Comparison of ENCODE assay signal across 10 mouse cellular contexts in the genomic region with DNA sequence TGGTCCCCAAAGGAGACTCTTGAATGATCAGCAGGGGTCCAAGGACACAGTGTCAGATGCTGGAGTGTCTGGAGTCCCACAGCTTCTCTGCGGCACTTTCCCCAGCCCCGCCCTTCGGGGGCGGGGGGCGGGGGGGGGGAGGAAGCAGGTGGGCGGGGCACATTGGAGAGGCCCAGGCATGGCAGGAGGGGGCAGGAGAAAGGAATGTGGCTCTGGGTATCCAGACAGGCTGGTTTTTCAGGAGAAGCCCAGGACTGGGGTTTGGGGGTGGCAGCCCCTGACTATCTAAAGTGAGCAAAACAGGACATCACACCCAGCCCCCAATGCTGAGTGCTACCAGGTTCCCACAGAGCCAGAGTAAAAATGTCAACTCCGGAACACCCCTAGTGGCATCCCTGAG. TPM values are rescaled to one million over a fixed set of nuclear protein-coding genes. Genes with fewer than 3 reads are reported as not detected.
A peak's percentile ranks its signal among the peaks of the same experiment; 100 is the strongest.
DNase-seq lines count a peak whose midpoint lies in the region; ATAC-seq and TF ChIP-seq lines count a peak whose summit lies in the region.
"Had no signal": no experiment of that assay in that cellular context is flagged by ENCODE, and none has a peak within 500 bp of the region (broad histone marks: within the 10 kb centered on the region; RNA-seq: fewer than 3 reads in every experiment).

No protein-coding gene starts in this region.

- 14% methylated on average over 5 of the region's 7 CpGs for WGBS in heart, embryonic 11.5 days (ENCODE audit: insufficient replicate concordance)
- 24% methylated on average over 3 of the region's 7 CpGs for WGBS in lung, postnatal 0 days

- no peak overlapping the region for H3K9ac ChIP-seq in heart, embryonic 11.5 days (ENCODE audit: low read depth, low read length)
- H3K9ac ChIP-seq in lung, postnatal 0 days (replicated peaks; ENCODE audit: low read depth): no peak overlapping the region

- TF ChIP-seq POLR2A in myocyte (IDR thresholded peaks at IDR 0.05; ENCODE audit: insufficient read length, low read depth): no peak

- H3K4me2 ChIP-seq in heart, embryonic 11.5 days: peak overlapping the region; percentile 40
- H3K4me2 ChIP-seq in lung, postnatal 0 days (replicated peaks; ENCODE audit: low read depth, low read length): 0 out of 2 replicates have a peak overlapping the region, but pooled peaks have one; percentile 14
- peak overlapping the region; percentile 62 for H3K4me2 ChIP-seq in myocyte (ENCODE audit: low read depth)

- 0 out of 2 replicates have a peak, but pooled peaks have one; percentile 8 for ATAC-seq in heart, embryonic 11.5 days (replicated peaks; ENCODE audit: insufficient number of reproducible peaks, low FRiP score, low TSS enrichment)
- peak; percentile 58 for ATAC-seq in lung, postnatal 0 days
- no peak for ATAC-seq in megakaryocyte progenitor cell, adult 5-6 weeks (replicated peaks; ENCODE audit: poor library complexity)
- ATAC-seq: activated CD4-positive, CD25-positive, alpha-beta regulatory T cell, adult 4 months had no signal

- H3K36me3 ChIP-seq in heart, embryonic 11.5 days (ENCODE audit: control insufficient read depth, insufficient read depth, low read length): no peaks in the 10 kb centered on the region
- H3K36me3 ChIP-seq in lung, postnatal 0 days (ENCODE audit: insufficient read depth, low read length): no peaks in the 10 kb centered on the region
- peaks cover 5% of the 10 kb centered on the region for H3K36me3 ChIP-seq in myocyte (ENCODE audit: control insufficient read depth, insufficient read depth)

- H3K4me1 ChIP-seq in heart, embryonic 11.5 days (ENCODE audit: control insufficient read depth, insufficient read depth, low read length): peaks cover 65% of the 10 kb centered on the region
- peaks cover 40% of the 10 kb centered on the region for H3K4me1 ChIP-seq in lung, postnatal 0 days (ENCODE audit: insufficient read depth, low read depth, low read length)

- H3K4me3 ChIP-seq in heart, embryonic 11.5 days (ENCODE audit: low read depth, low read length): no peak overlapping the region
- no peak overlapping the region for H3K4me3 ChIP-seq in lung, postnatal 0 days (ENCODE audit: low read depth, low read length)
- no peak overlapping the region for H3K4me3 ChIP-seq in myocyte
- H3K4me3 ChIP-seq: layer of hippocampus, adult 2 months had no signal

- H3K79me2 ChIP-seq in myocyte (ENCODE audit: control insufficient read depth, insufficient read depth): peaks cover 99% of the 10 kb centered on the region

- no peaks in the 10 kb centered on the region for H3K9me3 ChIP-seq in heart, embryonic 11.5 days (replicated peaks; ENCODE audit: control insufficient read depth, low read length)
- H3K9me3 ChIP-seq in lung, postnatal 0 days (ENCODE audit: low read length): no peaks in the 10 kb centered on the region

- TF ChIP-seq EP300 in lung, postnatal 0 days (IDR thresholded peaks at IDR 0.05): no peak

- TF ChIP-seq CTCF in lung, postnatal 0 days (IDR thresholded peaks at IDR 0.05): no peak

- H3ac ChIP-seq in myocyte (ENCODE audit: control insufficient read depth, insufficient read length): no peak overlapping the region

- H3K27ac ChIP-seq in heart, embryonic 11.5 days (ENCODE audit: low read depth, low read length): peak overlapping the region; percentile 30; the same call in 1 of the 2 replicates
- H3K27ac ChIP-seq in lung, postnatal 0 days (ENCODE audit: low read length): peak overlapping the region; percentile 66
- H3K27ac ChIP-seq: layer of hippocampus, adult 2 months had no signal

- H3K27me3 ChIP-seq in heart, embryonic 11.5 days (ENCODE audit: control insufficient read depth, insufficient read depth, low read length): no peaks in the 10 kb centered on the region
- no peaks in the 10 kb centered on the region for H3K27me3 ChIP-seq in lung, postnatal 0 days (replicated peaks; ENCODE audit: insufficient read depth, low read length)
- H3K27me3 ChIP-seq in myocyte (ENCODE audit: control insufficient read depth, insufficient read depth, insufficient read length): no peaks in the 10 kb centered on the region

- DNase-seq in heart, adult 9 months (ENCODE audit: low spot score in 2 of 2): no peak
- peak; percentile 72 for DNase-seq in lung, postnatal 0 days (ENCODE audit: low spot score)
- no peak for DNase-seq in lung, postnatal 14 days
- peak; percentile 32 for DNase-seq in forelimb bud, embryonic 11.5 days (ENCODE audit: low read depth, low spot score)
- no peak for DNase-seq in adrenal gland, adult 18-20 months (ENCODE audit: low spot score in 2 of 2)

TF ChIP-seq in myocyte, 11 proteins besides CTCF, POLR2A, EP300 and RAD21:
- TF ChIP-seq MAX (IDR thresholded peaks at IDR 0.05; ENCODE audit: low read depth): no peak

RNA-seq across cellular contexts. Expression of gene Sbno2, which starts 8.1 kb away (rescaled TPM):
- 8.4 and 9.6 TPM in 2 replicates for polyA plus RNA-seq in heart, embryonic 11.5 days (2014; fragmentation: Nextera tagmentation; extraction: Ambion mirVana)
- 17.5 and 26.4 TPM in 2 replicates for polyA plus RNA-seq in lung, postnatal 0 days (2015; fragmentation: Nextera tagmentation; extraction: Ambion mirVana)
- polyA plus RNA-seq in myocyte (2012; fragmentation: generic; extraction: Trizol): 44.6 TPM
- total RNA-seq in megakaryocyte progenitor cell, adult 5-6 weeks (2015): 16.9 and 19.5 TPM in 2 replicates
- total RNA-seq in megakaryocyte progenitor cell, adult 5-6 weeks (2017): 19.1 and 24.0 TPM in 2 replicates
- total RNA-seq in adrenal gland, adult 18-20 months (2021): 10 to 100 TPM; 31.0 to 41.4 TPM

RNA-seq across cellular contexts. Expression of gene Stk11, which starts 18.3 kb away (rescaled TPM):
- 16.5 and 20.0 TPM in 2 replicates for polyA plus RNA-seq in heart, embryonic 11.5 days (2014; fragmentation: Nextera tagmentation; extraction: Ambion mirVana)
- polyA plus RNA-seq in lung, postnatal 0 days (2015; fragmentation: Nextera tagmentation; extraction: Ambion mirVana): 19.0 and 19.8 TPM in 2 replicates
- 150 TPM for polyA plus RNA-seq in myocyte (2012; fragmentation: generic; extraction: Trizol)
- total RNA-seq in megakaryocyte progenitor cell, adult 5-6 weeks (2015): 71.7 and 81.1 TPM in 2 replicates
- total RNA-seq in megakaryocyte progenitor cell, adult 5-6 weeks (2017): 159 and 172 TPM in 2 replicates
- 100 to 1,000 TPM; 154 to 158 TPM for total RNA-seq in adrenal gland, adult 18-20 months (2021)

RNA-seq across cellular contexts. Expression of gene Atp5d, which starts 41.2 kb away (rescaled TPM):
- 772 and 785 TPM in 2 replicates for polyA plus RNA-seq in heart, embryonic 11.5 days (2014; fragmentation: Nextera tagmentation; extraction: Ambion mirVana)
- 463 and 491 TPM in 2 replicates for polyA plus RNA-seq in lung, postnatal 0 days (2015; fragmentation: Nextera tagmentation; extraction: Ambion mirVana)
- polyA plus RNA-seq in myocyte (2012; fragmentation: generic; extraction: Trizol): 1,163 TPM
- 187 and 199 TPM in 2 replicates for total RNA-seq in megakaryocyte progenitor cell, adult 5-6 weeks (2015)
- 37.6 and 39.3 TPM in 2 replicates for total RNA-seq in megakaryocyte progenitor cell, adult 5-6 weeks (2017)
- total RNA-seq in adrenal gland, adult 18-20 months (2021): 1,000 to 10,000 TPM in 1 of 2 experiments, 100 to 1,000 TPM in 1; 593 to 1,133 TPM

RNA-seq across cellular contexts. Expression of gene Cbarp, which starts 43.4 kb away (rescaled TPM):
- 2.5 and 2.7 TPM in 2 replicates for polyA plus RNA-seq in heart, embryonic 11.5 days (2014; fragmentation: Nextera tagmentation; extraction: Ambion mirVana)
- polyA plus RNA-seq in lung, postnatal 0 days (2015; fragmentation: Nextera tagmentation; extraction: Ambion mirVana): 5.1 and 5.5 TPM in 2 replicates
- polyA plus RNA-seq in myocyte (2012; fragmentation: generic; extraction: Trizol): 10.0 TPM
- total RNA-seq in megakaryocyte progenitor cell, adult 5-6 weeks (2015): 3.8 and 4.8 TPM in 2 replicates
- 2.0 and 2.2 TPM in 2 replicates for total RNA-seq in megakaryocyte progenitor cell, adult 5-6 weeks (2017)
- total RNA-seq in adrenal gland, adult 18-20 months (2021): 100 to 1,000 TPM; 129 to 266 TPM

RNA-seq across cellular contexts. Expression of gene Gpx4, which starts 50.3 kb away (rescaled TPM):
- polyA plus RNA-seq in heart, embryonic 11.5 days (2014; fragmentation: Nextera tagmentation; extraction: Ambion mirVana): 711 and 729 TPM in 2 replicates
- polyA plus RNA-seq in lung, postnatal 0 days (2015; fragmentation: Nextera tagmentation; extraction: Ambion mirVana): 1,058 and 1,082 TPM in 2 replicates
- polyA plus RNA-seq in myocyte (2012; fragmentation: generic; extraction: Trizol): 1,278 TPM
- total RNA-seq in megakaryocyte progenitor cell, adult 5-6 weeks (2015): 253 and 271 TPM in 2 replicates
- total RNA-seq in megakaryocyte progenitor cell, adult 5-6 weeks (2017): 358 and 365 TPM in 2 replicates
- 1,000 to 10,000 TPM; 1,091 to 1,886 TPM for total RNA-seq in adrenal gland, adult 18-20 months (2021)

Comparison
In these comparisons a context has a peak if more than half of its experiments do, and no peak if none do; other contexts are left out.
1. DNase-seq: peak in lung, postnatal 0 days (single experiment) and forelimb bud, embryonic 11.5 days (single experiment); none in heart, adult 9 months (0 of 2), lung, postnatal 14 days (single experiment) and adrenal gland, adult 18-20 months (0 of 2).
2. Peak in every context shown above with its lines, with median percentiles within 50 percentile points of each other: H3K4me2 ChIP-seq.